Mouse (Mus musculus) limb, embryonic 15.5 days (tissue): ENCODE data around the gene Ranbp3l. TPM values are rescaled to one million over a fixed set of nuclear protein-coding genes. Genes with fewer than 3 reads are reported as not detected.
A peak's percentile ranks its signal among the peaks of the same experiment; 100 is the strongest.
"Not testable (repeated sequence)": the region's sequence is repeated elsewhere in the genome, so short reads cannot be mapped to it uniquely, and the experiment has no call there.

Source experiments
- ATAC-seq: fragments of 200-750 bp; cut with Nextera tagmentation; 2 replicates; pipeline ENCODE4 v1.8.0; 2017; ENCODE audit warnings: low read depth, moderate TSS enrichment; ENCODE audit not compliant: insufficient number of reproducible peaks, low FRiP score, low TSS enrichment
- H3K27ac ChIP-seq: fragments of 300-500 bp; sonication (generic); 2 replicates; pipeline ENCODE4 v1.5.1; 2015; ENCODE audit warnings: moderate library complexity, mild to moderate bottlenecking, inconsistent platforms
- H3K27me3 ChIP-seq: fragments of 300-500 bp; sonication (generic); 2 replicates; pipeline ENCODE4 v1.6.1; 2015; ENCODE audit warnings: inconsistent platforms
- H3K36me3 ChIP-seq: fragments of 300-500 bp; sonication (generic); 2 replicates; pipeline ENCODE4 v1.6.1; 2015; ENCODE audit warnings: inconsistent platforms
- H3K4me1 ChIP-seq: fragments of 300-500 bp; sonication (generic); 2 replicates; pipeline ENCODE4 v1.6.1; 2015; ENCODE audit warnings: inconsistent platforms
- H3K4me2 ChIP-seq: fragments of 300-500 bp; sonication (generic); 2 replicates; pipeline ENCODE4 v1.6.1; 2015; ENCODE audit warnings: mild to moderate bottlenecking, inconsistent platforms
- H3K4me3 ChIP-seq: fragments of 300-500 bp; sonication (generic); 2 replicates; pipeline ENCODE4 v1.5.1; 2015; ENCODE audit warnings: mild to moderate bottlenecking, inconsistent platforms
- H3K9ac ChIP-seq: fragments of 300-500 bp; sonication (generic); 2 replicates; pipeline ENCODE4 v1.6.1; 2015; ENCODE audit warnings: inconsistent platforms
- H3K9me3 ChIP-seq: fragments of 300-500 bp; sonication (generic); 2 replicates; pipeline ENCODE4 v1.6.1; 2016; ENCODE audit warnings: inconsistent platforms
- WGBS: fragments of 180-500 bp; shearing (Covaris S2); methylation state at CpG from one replicate; pipeline ENCODE4 v1.1.7; 2015; 5-methylcytosine and 5-hydroxymethylcytosine counted together
- polyA plus RNA-seq: library from polyadenylated mRNA; unstranded; fragments of >200 nt; fragmentation: Nextera tagmentation; extraction: Ambion mirVana; gene quantifications from 2 replicates; pipeline ENCODE4 v1.2.1, GENCODE M21; 2015

The Ranbp3l gene
- polyA plus RNA-seq, 1 experiment from 2014 or later, result 0.91 TPM

DNA sequence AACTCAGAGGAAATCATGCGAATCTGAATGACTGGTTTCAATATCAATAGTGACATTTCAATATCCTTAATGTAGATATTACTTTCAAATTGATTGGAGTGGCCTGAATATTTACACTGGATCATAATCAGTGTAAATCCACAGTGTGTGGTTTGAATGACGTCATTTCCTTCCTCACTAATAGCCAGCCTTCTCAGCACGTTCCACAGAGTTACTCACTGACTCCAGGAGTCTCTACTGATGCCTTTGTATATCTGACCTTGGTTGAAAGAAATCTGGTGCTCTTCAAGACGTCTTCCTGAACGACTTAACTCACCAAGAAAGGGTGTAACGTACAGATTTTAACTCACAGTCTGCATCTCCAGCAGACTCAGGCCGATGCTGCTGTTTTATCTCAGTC, 27.7 kb downstream of the Ranbp3l start:
- WGBS, result 61% methylated on average over 7 of the region's 7 CpGs
- ATAC-seq, result no peak

DNA sequence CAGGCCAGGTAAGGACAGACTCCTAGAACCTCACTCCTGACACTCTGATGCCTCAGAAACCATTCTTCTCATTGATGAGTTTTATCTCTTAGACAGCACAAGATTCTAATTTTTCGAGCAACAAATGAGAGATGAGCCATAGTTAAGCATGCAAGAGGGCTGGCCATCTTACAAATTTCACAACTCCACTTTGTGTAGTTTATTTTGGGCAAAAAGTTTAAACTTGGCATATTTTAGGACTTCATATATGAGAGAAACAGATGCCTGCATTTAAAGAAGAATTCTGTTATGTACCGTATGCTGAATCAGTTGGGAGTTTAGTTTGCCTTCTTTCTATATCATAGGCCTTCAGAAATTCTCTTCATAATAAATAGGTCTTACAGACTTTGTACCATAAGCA, 35.0 kb downstream of the Ranbp3l start:
- Histone ChIP-seq H3K9me3 (no peaks in the 10 kb centered on the region), H3K4me3 (no peak overlapping the region), H3K27ac (no peak overlapping the region), H3K4me2 (no peak overlapping the region), H3K4me1 (no peaks in the 10 kb centered on the region), H3K36me3 (no peaks in the 10 kb centered on the region), H3K27me3 (no peaks in the 10 kb centered on the region), H3K9ac (no peak overlapping the region)
- no peak for ATAC-seq
- WGBS, result 82% methylated on average over 2 of the region's 2 CpGs

More for the DNA sequence above, 27.7 kb downstream of the Ranbp3l start:
- H3K4me3 ChIP-seq, result no peak overlapping the region
- no peaks in the 10 kb centered on the region for H3K27me3 ChIP-seq
- no peak overlapping the region for H3K4me2 ChIP-seq
- no peak overlapping the region for H3K9ac ChIP-seq
- no peak overlapping the region for H3K27ac ChIP-seq
- H3K36me3 ChIP-seq, result no peaks in the 10 kb centered on the region
- no peaks in the 10 kb centered on the region for H3K9me3 ChIP-seq
- H3K4me1 ChIP-seq, result no peaks in the 10 kb centered on the region

- H3K9me3 ChIP-seq, result no peaks in the 10 kb centered on the region
- H3K9ac ChIP-seq, result no peak overlapping the region
- 38% methylated on average over 6 of the region's 6 CpGs for WGBS
- no peaks in the 10 kb centered on the region for H3K4me1 ChIP-seq
- H3K27me3 ChIP-seq, result no peaks in the 10 kb centered on the region
- no peaks in the 10 kb centered on the region for H3K36me3 ChIP-seq
- H3K4me2 ChIP-seq, result no peak overlapping the region
- no peak overlapping the region for H3K27ac ChIP-seq
- ATAC-seq, result no peak
- no peak overlapping the region for H3K4me3 ChIP-seq
Measured at GRCm38 (mm10) chr15:9009196-9009595, 41.4 kb downstream of the Ranbp3l start.

GRCm38 (mm10) chr15:9014541-9014940, 46.8 kb downstream of the Ranbp3l start:
- no peak overlapping the region for H3K4me2 ChIP-seq
- no peak overlapping the region for H3K27ac ChIP-seq
- H3K4me3 ChIP-seq, result no peak overlapping the region
- no peak overlapping the region for H3K9ac ChIP-seq
- WGBS, result 64% methylated on average over 2 of the region's 2 CpGs
- no peaks in the 10 kb centered on the region for H3K4me1 ChIP-seq
- no peaks in the 10 kb centered on the region for H3K36me3 ChIP-seq
- H3K9me3 ChIP-seq, result no peaks in the 10 kb centered on the region
- ATAC-seq, result no peak
- H3K27me3 ChIP-seq, result no peaks in the 10 kb centered on the region

DNA sequence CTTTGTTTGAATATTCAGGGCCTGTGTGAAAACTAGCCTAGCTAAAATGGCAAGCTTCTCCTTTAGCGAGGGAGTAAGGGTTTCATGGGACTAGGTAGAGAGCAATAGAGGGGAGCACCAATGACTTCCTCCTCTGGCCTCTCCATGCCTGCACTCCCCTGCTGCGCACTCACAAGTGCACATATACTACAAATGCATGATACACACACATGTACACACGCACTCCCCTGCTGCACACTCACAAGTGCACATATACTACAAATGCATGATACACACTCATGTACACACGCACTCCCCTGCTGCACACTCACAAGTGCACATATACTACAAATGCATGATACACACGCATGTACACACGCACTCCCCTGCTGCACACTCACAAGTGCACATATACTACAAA, 47.7 kb downstream of the Ranbp3l start:
- H3K4me1 ChIP-seq, H3K36me3 ChIP-seq, H3K27me3 ChIP-seq, ATAC-seq, H3K9me3 ChIP-seq, H3K4me3 ChIP-seq, H3K4me2 ChIP-seq, H3K9ac ChIP-seq, H3K27ac ChIP-seq: not testable (repeated sequence)
- 82% methylated on average over 6 of the region's 6 CpGs for WGBS

GRCm38 (mm10) chr15:9055704-9056103, 88.0 kb downstream of the Ranbp3l start:
- H3K27ac ChIP-seq, result no peak overlapping the region
- no peak for ATAC-seq
- H3K36me3 ChIP-seq, result no peaks in the 10 kb centered on the region
- no peak overlapping the region for H3K4me3 ChIP-seq
- no peak overlapping the region for H3K4me2 ChIP-seq
- H3K9ac ChIP-seq, result no peak overlapping the region
- H3K27me3 ChIP-seq, result no peaks in the 10 kb centered on the region
- H3K4me1 ChIP-seq, result no peaks in the 10 kb centered on the region
- H3K9me3 ChIP-seq, result no peaks in the 10 kb centered on the region

GRCm38 (mm10) chr15:9059856-9060255, 92.1 kb downstream of the Ranbp3l start:
- no peak overlapping the region for H3K27ac ChIP-seq
- no peaks in the 10 kb centered on the region for H3K4me1 ChIP-seq
- H3K36me3 ChIP-seq, result no peaks in the 10 kb centered on the region
- no peak overlapping the region for H3K9ac ChIP-seq
- no peak overlapping the region for H3K4me3 ChIP-seq
- H3K27me3 ChIP-seq, result no peaks in the 10 kb centered on the region
- 86% methylated on average over 2 of the region's 2 CpGs for WGBS
- no peaks in the 10 kb centered on the region for H3K9me3 ChIP-seq
- H3K4me2 ChIP-seq, result no peak overlapping the region
- no peak for ATAC-seq

- H3K27me3 ChIP-seq, result no peaks in the 10 kb centered on the region
- H3K36me3 ChIP-seq, result no peaks in the 10 kb centered on the region
- H3K9me3 ChIP-seq, result no peaks in the 10 kb centered on the region
- no peaks in the 10 kb centered on the region for H3K4me1 ChIP-seq
- no peak overlapping the region for H3K4me3 ChIP-seq
- 74% methylated on average over 7 of the region's 7 CpGs for WGBS
- no peak overlapping the region for H3K27ac ChIP-seq
- no peak overlapping the region for H3K4me2 ChIP-seq
- H3K9ac ChIP-seq, result no peak overlapping the region
- no peak for ATAC-seq
Measured at GRCm38 (mm10) chr15:9061150-9061882, 93.6 kb downstream of the Ranbp3l start.

DNA sequence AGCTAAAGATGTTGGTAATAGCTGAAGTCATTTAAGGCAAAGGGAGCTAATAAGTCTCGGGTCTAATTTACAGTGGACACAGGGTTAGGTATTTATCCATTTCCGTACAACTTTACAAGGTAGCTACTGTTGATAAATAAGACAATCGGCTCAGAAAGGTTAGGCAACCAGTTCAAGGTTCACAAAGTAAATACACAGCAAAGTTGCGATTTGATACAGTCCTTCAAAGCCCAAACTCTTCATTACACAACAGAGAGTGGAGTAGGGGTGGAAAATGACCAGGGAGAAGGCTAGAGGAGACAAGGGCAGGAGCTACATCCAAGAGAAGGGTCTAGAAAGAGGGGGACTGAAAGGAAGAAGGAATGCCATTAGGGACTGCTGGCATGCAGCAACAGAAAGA, 101.1 kb downstream of the Ranbp3l start:
- no peak overlapping the region for H3K4me2 ChIP-seq
- H3K36me3 ChIP-seq, result no peaks in the 10 kb centered on the region
- no peaks in the 10 kb centered on the region for H3K9me3 ChIP-seq
- WGBS, result 84% methylated on average over 4 of the region's 4 CpGs
- no peak overlapping the region for H3K27ac ChIP-seq
- H3K4me1 ChIP-seq, result peaks cover 18% of the 10 kb centered on the region
- H3K4me3 ChIP-seq, result no peak overlapping the region
- H3K9ac ChIP-seq, result no peak overlapping the region
- ATAC-seq, result no peak
- no peaks in the 10 kb centered on the region for H3K27me3 ChIP-seq

GRCm38 (mm10) chr15:9070353-9070752, 102.6 kb downstream of the Ranbp3l start:
- Histone ChIP-seq H3K36me3 (no peaks in the 10 kb centered on the region), H3K4me3 (peak overlapping the region; percentile 91), H3K9ac (peak overlapping the region; percentile 50), H3K27me3 (no peaks in the 10 kb centered on the region), H3K27ac (peak overlapping the region; percentile 84), H3K4me2 (peak overlapping the region; percentile 67), H3K9me3 (no peaks in the 10 kb centered on the region), H3K4me1 (peaks cover 20% of the 10 kb centered on the region)
- ATAC-seq, result no peak
- WGBS, result under 1% methylated on average over 3 of the region's 3 CpGs

GRCm38 (mm10) chr15:9070912-9071555, 103.3 kb downstream of the Ranbp3l start, which contains the start of gene Nadk2:
Nadk2 (plus strand) TSS chr15:9071260.
- Histone ChIP-seq H3K9ac (peak within 1 kb of the TSS; percentile 82), H3K27me3 (no peaks in the 10 kb centered on the region), H3K36me3 (no peaks in the 10 kb centered on the region), H3K9me3 (no peaks in the 10 kb centered on the region), H3K27ac (peak within 1 kb of the TSS; percentile 94), H3K4me3 (peak within 1 kb of the TSS; percentile 91), H3K4me2 (peak within 1 kb of the TSS; percentile 67), H3K4me1 (peaks cover 20% of the 10 kb centered on the region)
- 0% methylated on average over 53 of the region's 54 CpGs for WGBS
- peak; percentile 99 for ATAC-seq
